Mouse (Mus musculus): ENCODE measurements around the gene AI464131. TPM values are rescaled to one million over a fixed set of nuclear protein-coding genes. Genes with fewer than 3 reads are reported as not detected.

AI464131 gene
- polyA plus RNA-seq, 1 experiment = not detected

DNA sequence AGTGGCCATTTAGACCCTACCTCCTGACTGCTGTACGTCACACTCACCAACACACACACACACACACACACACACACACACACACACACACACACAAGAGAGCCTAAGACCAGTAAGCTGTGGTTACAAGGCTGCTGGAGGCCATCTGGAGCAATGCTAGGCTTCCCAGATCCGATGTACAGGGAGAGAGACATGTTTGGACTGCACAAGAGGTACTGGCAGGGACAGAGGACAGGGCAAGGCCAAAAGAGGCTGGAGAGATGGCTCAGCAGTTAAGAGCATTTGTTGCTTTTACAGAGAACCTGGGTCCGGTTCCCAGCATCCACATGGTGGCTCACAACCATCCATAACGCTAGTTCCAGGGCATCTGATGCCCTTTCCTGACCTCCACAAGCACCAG lies 7.8 kb downstream of the AI464131 start:
- WGBS = 69% methylated on average over 4 of the region's 4 CpGs
- no peak for TF ChIP-seq CTCF (IDR thresholded peaks at IDR 0.05; ENCODE audit: control insufficient read depth, insufficient read depth, low read length)
- no peak for TF ChIP-seq POLR2A (IDR thresholded peaks at IDR 0.05; ENCODE audit: borderline replicate concordance, control insufficient read depth, low read depth, low read length)
- H3K4me3 ChIP-seq (replicated peaks; ENCODE audit: control insufficient read depth, low read depth, low read length) = no peak overlapping the region
- no peaks in the 10 kb centered on the region; the same call in 1 of the 2 replicates for H3K4me1 ChIP-seq (ENCODE audit: control insufficient read depth, insufficient read depth, low read length)
- no peak overlapping the region for H3K27ac ChIP-seq (ENCODE audit: control insufficient read depth, insufficient read depth, low read depth, low read length, poor library complexity)

DNA sequence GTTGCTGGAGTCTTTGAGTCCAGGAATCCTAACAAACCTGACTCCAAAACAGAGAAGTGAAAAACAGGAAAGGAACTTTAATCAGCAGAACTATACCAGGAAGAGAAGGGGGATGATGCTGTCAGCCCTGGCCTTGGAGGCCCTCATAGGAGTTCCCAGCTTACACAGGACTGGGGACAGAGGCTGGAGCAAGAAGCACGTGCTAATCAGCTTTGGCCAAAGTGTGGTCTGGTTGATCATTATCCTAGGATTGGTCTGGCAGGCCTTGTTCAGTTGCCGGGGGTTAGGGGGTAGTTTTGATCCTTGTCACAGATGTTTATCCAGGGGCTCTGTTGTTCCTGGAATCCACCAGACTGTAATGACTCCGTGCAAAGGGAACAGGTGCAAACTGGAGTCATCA lies 8.5 kb downstream of the AI464131 start:
- 37% methylated on average over 3 of the region's 3 CpGs for WGBS
- no peak for TF ChIP-seq CTCF (IDR thresholded peaks at IDR 0.05; ENCODE audit: control insufficient read depth, insufficient read depth, low read length)
- no peak for TF ChIP-seq POLR2A (IDR thresholded peaks at IDR 0.05; ENCODE audit: borderline replicate concordance, control insufficient read depth, low read depth, low read length)
- Histone ChIP-seq H3K27ac (ENCODE audit: control insufficient read depth, insufficient read depth, low read depth, low read length, poor library complexity) (no peak overlapping the region), H3K4me3 (replicated peaks; ENCODE audit: control insufficient read depth, low read depth, low read length) (no peak overlapping the region), H3K4me1 (ENCODE audit: control insufficient read depth, insufficient read depth, low read length) (no peaks in the 10 kb centered on the region; the same call in 1 of the 2 replicates)

DNA sequence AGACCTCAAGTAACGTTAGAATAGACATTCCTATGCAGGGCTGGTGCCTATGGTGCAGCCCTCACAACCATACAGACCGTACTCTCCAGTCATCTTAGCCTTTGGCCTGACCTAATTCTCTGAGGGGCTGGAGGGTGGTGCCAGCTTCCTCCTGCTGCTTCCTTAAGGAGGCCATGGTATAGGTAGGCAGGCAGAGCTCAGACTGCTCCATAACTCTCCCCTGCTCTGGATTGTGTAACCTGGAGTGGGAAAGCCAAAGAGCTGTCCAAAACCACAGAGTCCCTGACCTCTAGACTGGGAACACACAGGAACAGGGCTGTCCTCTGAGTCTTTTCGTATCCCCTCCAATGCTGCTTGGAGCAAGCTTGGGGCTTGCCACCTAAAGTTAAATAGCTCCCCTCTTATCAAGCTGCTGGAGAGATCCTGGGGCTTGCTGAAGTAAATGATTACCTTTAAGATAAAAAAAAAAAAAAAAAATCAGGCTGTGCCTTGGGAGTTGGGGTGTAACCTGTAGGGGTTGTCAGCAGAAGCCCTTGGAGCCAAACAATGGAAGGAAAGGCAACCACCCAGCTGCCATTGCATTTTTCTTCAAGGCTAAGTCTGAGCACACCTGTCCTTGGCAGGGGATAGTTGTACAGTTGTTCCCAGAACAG lies 9.3 kb downstream of the AI464131 start:
- WGBS = 72% methylated on average over 3 of the region's 3 CpGs

DNA sequence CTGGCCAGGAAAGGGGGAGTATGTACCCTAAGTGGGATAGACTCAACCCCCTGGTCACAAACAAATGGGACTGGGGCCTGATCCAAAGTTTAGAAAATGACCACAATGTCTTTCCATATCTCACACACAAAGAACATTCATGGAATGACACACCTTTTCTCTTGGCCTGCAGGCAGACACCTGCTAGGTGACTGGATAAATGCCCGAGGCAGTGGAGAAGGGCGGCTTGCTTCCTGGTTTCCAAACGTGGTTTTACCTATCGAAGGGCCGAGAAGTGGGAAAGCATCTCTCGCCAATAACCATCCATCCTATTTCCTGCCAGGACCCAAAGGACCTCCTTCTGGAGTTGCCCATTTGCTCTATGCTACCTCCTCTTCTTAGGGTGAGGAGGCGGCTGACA lies 9.9 kb downstream of the AI464131 start:
- 81% methylated on average over 7 of the region's 7 CpGs for WGBS
- no peak overlapping the region for H3K27ac ChIP-seq (ENCODE audit: control insufficient read depth, insufficient read depth, low read depth, low read length, poor library complexity)
- TF ChIP-seq CTCF (IDR thresholded peaks at IDR 0.05; ENCODE audit: control insufficient read depth, insufficient read depth, low read length) (no peak), POLR2A (IDR thresholded peaks at IDR 0.05; ENCODE audit: borderline replicate concordance, control insufficient read depth, low read depth, low read length) (no peak)
- H3K4me1 ChIP-seq (ENCODE audit: control insufficient read depth, insufficient read depth, low read length) = no peaks in the 10 kb centered on the region
- H3K4me3 ChIP-seq (replicated peaks; ENCODE audit: control insufficient read depth, low read depth, low read length) = no peak overlapping the region

More for the DNA sequence above, 9.3 kb downstream of the AI464131 start:
- TF ChIP-seq POLR2A (IDR thresholded peaks at IDR 0.05; ENCODE audit: borderline replicate concordance, control insufficient read depth, low read depth, low read length) (no peak), CTCF (IDR thresholded peaks at IDR 0.05; ENCODE audit: control insufficient read depth, insufficient read depth, low read length) (no peak)
- Histone ChIP-seq H3K27ac (ENCODE audit: control insufficient read depth, insufficient read depth, low read depth, low read length, poor library complexity) (no peak overlapping the region), H3K4me3 (replicated peaks; ENCODE audit: control insufficient read depth, low read depth, low read length) (no peak overlapping the region), H3K4me1 (ENCODE audit: control insufficient read depth, insufficient read depth, low read length) (no peaks in the 10 kb centered on the region)

DNA sequence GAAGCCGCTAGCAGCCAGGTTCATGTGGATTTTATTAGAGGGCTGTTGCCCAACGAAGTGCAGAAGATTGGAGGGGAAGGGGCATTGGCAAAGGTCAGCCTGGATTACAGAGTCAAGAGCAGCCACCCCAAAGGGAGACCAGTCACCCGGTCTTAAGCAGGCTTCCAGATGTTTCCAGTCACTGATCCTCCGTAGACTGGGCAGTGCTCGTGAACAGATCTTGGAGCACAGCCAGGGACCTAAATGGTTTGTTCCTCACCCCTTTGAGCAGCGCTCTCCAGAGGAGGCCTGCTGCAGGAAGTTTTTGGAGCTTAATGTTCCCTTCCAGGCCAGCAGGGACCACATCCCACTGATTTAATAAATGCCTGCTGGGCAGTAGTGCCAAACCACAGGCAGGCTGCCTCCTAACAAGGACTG lies 21.3 kb downstream of the AI464131 start:
- H3K4me3 ChIP-seq (replicated peaks; ENCODE audit: control insufficient read depth, low read depth, low read length) = no peak overlapping the region
- no peaks in the 10 kb centered on the region for H3K4me1 ChIP-seq (ENCODE audit: control insufficient read depth, insufficient read depth, low read length)
- no peak for TF ChIP-seq CTCF (IDR thresholded peaks at IDR 0.05; ENCODE audit: control insufficient read depth, insufficient read depth, low read length)
- TF ChIP-seq POLR2A (IDR thresholded peaks at IDR 0.05; ENCODE audit: borderline replicate concordance, control insufficient read depth, low read depth, low read length) = no peak
- H3K27ac ChIP-seq (ENCODE audit: control insufficient read depth, insufficient read depth, low read depth, low read length, poor library complexity) = no peak overlapping the region
- 84% methylated on average over 6 of the region's 6 CpGs for WGBS

DNA sequence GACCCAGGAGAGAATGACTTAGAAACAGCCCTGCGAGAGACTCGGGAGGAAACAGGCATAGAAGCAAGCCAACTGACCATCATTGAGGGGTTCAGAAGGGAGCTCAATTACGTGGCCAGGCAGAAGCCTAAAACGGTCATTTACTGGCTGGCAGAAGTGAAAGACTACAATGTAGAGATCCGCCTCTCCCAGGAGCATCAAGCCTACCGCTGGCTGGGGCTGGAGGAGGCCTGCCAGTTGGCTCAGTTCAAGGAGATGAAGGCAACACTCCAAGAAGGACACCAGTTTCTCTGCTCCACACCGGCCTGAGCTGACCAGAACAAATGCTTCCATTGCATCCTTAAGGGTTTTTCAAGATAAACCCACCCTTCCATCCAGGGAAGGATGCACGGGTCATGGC lies 22.6 kb downstream of the AI464131 start:
- WGBS = 83% methylated on average over 8 of the region's 8 CpGs
- Histone ChIP-seq H3K4me1 (ENCODE audit: control insufficient read depth, insufficient read depth, low read length) (no peaks in the 10 kb centered on the region), H3K27ac (ENCODE audit: control insufficient read depth, insufficient read depth, low read depth, low read length, poor library complexity) (no peak overlapping the region), H3K4me3 (replicated peaks; ENCODE audit: control insufficient read depth, low read depth, low read length) (no peak overlapping the region)
- no peak for TF ChIP-seq POLR2A (IDR thresholded peaks at IDR 0.05; ENCODE audit: borderline replicate concordance, control insufficient read depth, low read depth, low read length)
- no peak for TF ChIP-seq CTCF (IDR thresholded peaks at IDR 0.05; ENCODE audit: control insufficient read depth, insufficient read depth, low read length)

DNA sequence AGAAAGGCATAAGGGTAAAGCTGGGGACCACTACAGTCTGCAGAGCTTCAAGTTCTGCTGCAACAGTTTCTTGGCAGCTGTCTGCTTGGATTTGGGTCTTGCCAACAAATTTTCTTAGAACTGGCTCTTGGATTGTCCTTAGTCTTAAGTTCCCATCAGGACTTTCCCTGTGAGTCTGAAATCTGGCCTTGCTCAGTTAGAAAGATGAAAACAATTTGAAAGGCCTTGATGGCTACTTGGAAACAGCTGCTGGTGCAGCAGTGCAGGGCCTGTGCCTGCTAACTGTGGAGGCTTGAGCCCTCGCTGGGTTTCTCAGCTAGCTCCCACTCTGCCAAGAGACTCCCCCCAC lies 23.4 kb downstream of the AI464131 start:
- no peak overlapping the region for H3K4me3 ChIP-seq (replicated peaks; ENCODE audit: control insufficient read depth, low read depth, low read length)
- H3K27ac ChIP-seq (ENCODE audit: control insufficient read depth, insufficient read depth, low read depth, low read length, poor library complexity) = no peak overlapping the region
- TF ChIP-seq POLR2A (IDR thresholded peaks at IDR 0.05; ENCODE audit: borderline replicate concordance, control insufficient read depth, low read depth, low read length) (no peak), CTCF (IDR thresholded peaks at IDR 0.05; ENCODE audit: control insufficient read depth, insufficient read depth, low read length) (no peak)
- WGBS = 81% methylated on average over 1 of the region's 1 CpGs
- H3K4me1 ChIP-seq (ENCODE audit: control insufficient read depth, insufficient read depth, low read length) = no peaks in the 10 kb centered on the region

DNA sequence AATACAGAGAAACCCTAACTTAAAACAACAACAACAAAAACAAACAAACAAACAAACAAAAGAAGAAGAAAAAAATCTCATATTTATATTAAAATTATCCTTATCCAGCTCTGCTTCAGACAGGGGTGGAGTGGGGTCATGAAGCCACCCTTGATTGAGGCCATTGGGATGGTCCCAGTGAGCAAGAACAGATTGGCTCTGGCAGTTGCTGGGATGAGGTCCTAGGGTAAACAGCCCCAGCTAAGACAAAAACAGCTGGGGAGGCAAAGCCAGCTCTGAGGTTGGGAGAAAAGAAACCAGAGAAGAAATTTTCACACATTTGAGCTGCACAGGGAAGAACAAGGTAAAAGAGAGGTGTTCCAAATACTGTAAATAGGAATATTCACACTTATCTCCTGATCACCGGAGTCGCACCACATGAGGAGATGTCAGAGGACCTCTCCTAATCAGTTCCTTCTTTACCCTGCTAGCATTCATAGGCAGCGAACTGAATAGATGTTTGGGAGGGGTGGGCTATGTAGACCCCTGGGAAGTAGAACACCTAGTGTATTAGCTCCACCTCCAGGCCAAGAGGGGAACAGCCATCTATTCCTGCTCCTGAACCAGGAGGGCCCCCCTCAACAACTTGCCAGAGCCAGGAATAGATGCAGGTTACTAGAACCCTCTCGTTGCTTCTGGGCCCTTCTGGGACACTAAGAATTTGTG lies 24.0 kb downstream of the AI464131 start:
- H3K4me1 ChIP-seq (ENCODE audit: control insufficient read depth, insufficient read depth, low read length) = no peaks in the 10 kb centered on the region
- 82% methylated on average over 4 of the region's 4 CpGs for WGBS
- TF ChIP-seq POLR2A (IDR thresholded peaks at IDR 0.05; ENCODE audit: borderline replicate concordance, control insufficient read depth, low read depth, low read length) = no peak
- TF ChIP-seq CTCF (IDR thresholded peaks at IDR 0.05; ENCODE audit: control insufficient read depth, insufficient read depth, low read length) = no peak
- H3K27ac ChIP-seq (ENCODE audit: control insufficient read depth, insufficient read depth, low read depth, low read length, poor library complexity) = no peak overlapping the region
- no peak overlapping the region for H3K4me3 ChIP-seq (replicated peaks; ENCODE audit: control insufficient read depth, low read depth, low read length)
